ENCODE assay signal across 8 mouse cellular contexts in the genomic region with DNA sequence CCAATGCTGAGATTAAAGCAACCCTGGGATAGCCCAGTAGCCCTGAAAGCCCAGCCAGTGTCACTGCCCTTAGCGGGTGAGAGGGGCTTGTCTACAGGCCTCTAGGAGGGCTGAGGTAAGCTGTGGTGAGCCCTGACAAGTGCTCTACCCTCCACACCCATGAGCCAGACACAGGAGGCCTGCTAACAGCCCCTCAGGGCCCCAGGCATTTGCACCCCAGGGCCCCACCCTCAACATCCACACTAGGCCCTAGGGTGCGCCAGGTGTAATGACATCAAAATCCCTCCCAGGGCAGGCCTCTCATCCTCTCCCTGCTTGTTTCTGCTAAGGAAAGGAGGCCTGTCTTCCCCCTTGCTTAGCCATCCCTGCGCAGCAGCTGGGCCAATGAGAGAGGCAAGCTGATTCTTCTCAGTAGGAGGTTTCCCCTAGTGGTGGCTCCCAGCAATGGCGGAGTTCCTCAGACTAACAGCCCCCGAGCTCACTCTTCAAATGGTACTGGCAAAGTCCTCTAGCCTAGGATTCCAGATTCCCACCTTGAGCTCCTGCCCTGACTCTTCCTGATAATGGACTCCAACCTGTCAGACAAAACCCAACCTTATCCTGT. TPM values are rescaled to one million over a fixed set of nuclear protein-coding genes. Genes with fewer than 3 reads are reported as not detected.
DNase-seq lines count a peak whose midpoint lies in the region; ATAC-seq lines count a peak whose summit lies in the region.

No protein-coding gene starts in this region.

- WGBS in heart, embryonic 16.5 days = 42% methylated on average over 5 of the region's 5 CpGs
- WGBS in heart, embryonic 10.5 days = 39% methylated on average over 5 of the region's 5 CpGs

- H3K27me3 ChIP-seq in heart, embryonic 16.5 days (ENCODE audit: control insufficient read depth, insufficient read depth, low read length) = 0 out of 2 replicates have a peak, but pooled peaks cover 2% of the 10 kb centered on the region
- H3K27me3 ChIP-seq in heart, embryonic 10.5 days (ENCODE audit: insufficient read depth, poor library complexity, severe bottlenecking) = peaks cover 21% of the 10 kb centered on the region; the same call in 1 of the 2 replicates

- no peak for ATAC-seq in heart, embryonic 16.5 days (replicated peaks; ENCODE audit: extremely low read depth, insufficient read depth, low FRiP score)

- no peak overlapping the region for H3K4me2 ChIP-seq in heart, embryonic 16.5 days (ENCODE audit: low read depth, low read length)

- H3K4me1 ChIP-seq in heart, embryonic 16.5 days (ENCODE audit: control insufficient read depth, insufficient read depth, low read length) = peaks cover 10% of the 10 kb centered on the region
- H3K4me1 ChIP-seq in heart, embryonic 10.5 days = peaks cover 4% of the 10 kb centered on the region; the same call in 1 of the 2 replicates

- no peak for DNase-seq in heart, embryonic 10.5 days (ENCODE audit: low spot score)
- DNase-seq in right cerebral cortex, postnatal 10 days (ENCODE audit: low spot score in 2 of 2) = peak; percentile 49 to 62
- no peak for DNase-seq in right cerebral cortex, postnatal 25 days
- DNase-seq in embryo, embryonic 10.5 days (ENCODE audit: low spot score) = peak; percentile 76
- DNase-seq in thymus, postnatal 14 days = peak; percentile 47
- no peak for DNase-seq in layer of hippocampus, adult 9-10 months (ENCODE audit: low spot score)
- no peak for DNase-seq in layer of hippocampus, adult 18-20 months (ENCODE audit: low spot score in 2 of 2)

- H3K9me3 ChIP-seq in heart, embryonic 16.5 days (replicated peaks; ENCODE audit: control insufficient read depth, low read length) = no peaks in the 10 kb centered on the region
- H3K9me3 ChIP-seq in heart, embryonic 10.5 days = no peaks in the 10 kb centered on the region

- H3K4me3 ChIP-seq in heart, embryonic 16.5 days (ENCODE audit: low read length) = no peak overlapping the region
- H3K4me3 ChIP-seq in heart, embryonic 10.5 days = no peak overlapping the region

- no peaks in the 10 kb centered on the region for H3K36me3 ChIP-seq in heart, embryonic 16.5 days (ENCODE audit: control insufficient read depth, insufficient read depth)
- no peaks in the 10 kb centered on the region for H3K36me3 ChIP-seq in heart, embryonic 10.5 days

- H3K9ac ChIP-seq in heart, embryonic 16.5 days (ENCODE audit: low read length) = 0 out of 2 replicates have a peak overlapping the region, but pooled peaks have one; percentile 7

- H3K27ac ChIP-seq in heart, embryonic 16.5 days (ENCODE audit: low read length) = no peak overlapping the region
- H3K27ac ChIP-seq in heart, embryonic 10.5 days = no peak overlapping the region

RNA-seq across cellular contexts. Expression of gene Ppara, which starts 22.1 kb away (rescaled TPM):
- polyA plus RNA-seq in heart, embryonic 16.5 days (2015; fragmentation: Nextera tagmentation; extraction: Ambion mirVana) = 20.3 and 21.5 TPM in 2 replicates
- polyA plus RNA-seq in heart, embryonic 10.5 days (2016; fragmentation: Nextera tagmentation; extraction: Ambion mirVana) = 0.88 and 2.0 TPM in 2 replicates
- 1 to 10 TPM; 2.9 to 3.4 TPM for total RNA-seq in layer of hippocampus, adult 18-20 months (2021)

Comparison
In these comparisons a context has a peak if more than half of its experiments do, and no peak if none do; other contexts are left out.
1. DNase-seq: peak in right cerebral cortex, postnatal 10 days (2 of 2), embryo, embryonic 10.5 days (single experiment) and thymus, postnatal 14 days (single experiment); none in heart, embryonic 10.5 days (single experiment), right cerebral cortex, postnatal 25 days (single experiment), layer of hippocampus, adult 9-10 months (single experiment) and layer of hippocampus, adult 18-20 months (0 of 2).